Mouse (Mus musculus) spleen, adult 2 months (tissue): ENCODE results near the gene Hist1h2ae.

Experiments
- CTCF ChIP-seq: fragments of 200-500 bp; IDR thresholded peaks from 2 replicates; pipeline ENCODE4 v1.5.1; 2011; ENCODE audit warnings: mild to moderate bottlenecking, inconsistent platforms; ENCODE audit not compliant: insufficient read depth, insufficient read length, insufficient replicate concordance; ENCODE audit errors: extremely low read depth
- POLR2A ChIP-seq: fragments of 200-500 bp; IDR thresholded peaks from 2 replicates; pipeline ENCODE4 v1.6.1; 2011; ENCODE audit warnings: low read depth, low read length, inconsistent platforms

GRCm38 (mm10) chr13:23593051-23593770 lies 22.2 kb upstream of the Hist1h2ae start:
- no peak for TF ChIP-seq CTCF
- TF ChIP-seq POLR2A = no peak
